Mouse (Mus musculus) midbrain, embryonic 12.5 days (tissue): ENCODE results near the gene Gpr35. TPM values are rescaled to one million over a fixed set of nuclear protein-coding genes. Genes with fewer than 3 reads are reported as not detected.
"Not testable (repeated sequence)": the region's sequence is repeated elsewhere in the genome, so short reads cannot be mapped to it uniquely, and the experiment has no call there.

Experiments
- ATAC-seq: fragments of 200-750 bp; cut with Nextera tagmentation; 2 replicates; pipeline ENCODE4 v1.8.0; 2017; ENCODE audit warnings: low read depth, moderate TSS enrichment, moderate library complexity; ENCODE audit not compliant: low FRiP score
- H3K27ac ChIP-seq: fragments of 300-500 bp; sonication (generic); replicated peaks from 2 replicates; pipeline ENCODE4 v1.5.1; 2016; ENCODE audit warnings: mild to moderate bottlenecking
- H3K27me3 ChIP-seq: fragments of 300-500 bp; sonication (generic); 2 replicates; pipeline ENCODE4 v1.6.1; 2016; ENCODE audit warnings: mild to moderate bottlenecking
- H3K36me3 ChIP-seq: fragments of 300-500 bp; sonication (generic); 2 replicates; pipeline ENCODE4 v1.6.1; 2016
- H3K4me1 ChIP-seq: fragments of 300-500 bp; sonication (generic); 2 replicates; pipeline ENCODE4 v1.6.1; 2016
- H3K4me2 ChIP-seq: fragments of 300-500 bp; sonication (generic); replicated peaks from 2 replicates; pipeline ENCODE4 v1.6.1; 2016; ENCODE audit warnings: mild to moderate bottlenecking, moderate library complexity
- H3K4me3 ChIP-seq: fragments of 300-500 bp; sonication (generic); 2 replicates; pipeline ENCODE4 v1.5.1; 2016; ENCODE audit warnings: mild to moderate bottlenecking
- H3K9ac ChIP-seq: fragments of 300-500 bp; sonication (generic); replicated peaks from 2 replicates; pipeline ENCODE4 v1.6.1; 2016; ENCODE audit warnings: mild to moderate bottlenecking, moderate library complexity
- H3K9me3 ChIP-seq: fragments of 300-500 bp; sonication (generic); 2 replicates; pipeline ENCODE4 v1.6.1; 2016; ENCODE audit warnings: mild to moderate bottlenecking
- WGBS: fragments of 180-500 bp; shearing (Covaris S2); methylation state at CpG from one replicate; pipeline ENCODE4 v1.1.7; 2016; 5-methylcytosine and 5-hydroxymethylcytosine counted together
- polyA plus RNA-seq: library from polyadenylated mRNA; unstranded; fragments of >200 nt; fragmentation: Nextera tagmentation; extraction: Ambion mirVana; gene quantifications from 2 replicates; pipeline ENCODE4 v1.2.1, GENCODE M21; 2016

The Gpr35 gene
- polyA plus RNA-seq, 1 experiment from 2014 or later: 0.27 TPM

DNA sequence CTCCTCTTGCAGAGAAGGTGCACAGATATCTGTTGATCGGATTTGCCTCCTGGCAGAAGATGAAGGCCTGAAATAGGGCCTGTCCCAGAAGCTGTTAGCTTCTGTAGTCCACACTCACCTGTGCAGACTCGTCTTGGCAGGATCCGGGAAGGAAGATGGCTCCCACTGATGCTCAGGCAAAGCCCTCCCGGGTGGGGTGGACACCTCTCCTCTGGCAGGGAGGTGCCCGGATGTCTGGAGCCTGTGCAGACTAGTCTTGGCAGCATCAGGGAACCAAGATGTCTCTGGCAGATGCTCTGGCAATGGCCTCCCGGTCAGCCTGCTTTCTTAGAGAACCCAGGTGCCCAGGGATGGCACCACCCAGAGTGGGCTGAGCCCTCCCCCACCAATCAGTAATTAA is 20.1 kb downstream of the Gpr35 start:
- not testable (repeated sequence) for H3K4me3 ChIP-seq, ATAC-seq, H3K4me2 ChIP-seq, H3K27me3 ChIP-seq, H3K36me3 ChIP-seq, H3K27ac ChIP-seq, H3K9me3 ChIP-seq, H3K4me1 ChIP-seq, H3K9ac ChIP-seq
- 85% methylated on average over 6 of the region's 6 CpGs for WGBS

DNA sequence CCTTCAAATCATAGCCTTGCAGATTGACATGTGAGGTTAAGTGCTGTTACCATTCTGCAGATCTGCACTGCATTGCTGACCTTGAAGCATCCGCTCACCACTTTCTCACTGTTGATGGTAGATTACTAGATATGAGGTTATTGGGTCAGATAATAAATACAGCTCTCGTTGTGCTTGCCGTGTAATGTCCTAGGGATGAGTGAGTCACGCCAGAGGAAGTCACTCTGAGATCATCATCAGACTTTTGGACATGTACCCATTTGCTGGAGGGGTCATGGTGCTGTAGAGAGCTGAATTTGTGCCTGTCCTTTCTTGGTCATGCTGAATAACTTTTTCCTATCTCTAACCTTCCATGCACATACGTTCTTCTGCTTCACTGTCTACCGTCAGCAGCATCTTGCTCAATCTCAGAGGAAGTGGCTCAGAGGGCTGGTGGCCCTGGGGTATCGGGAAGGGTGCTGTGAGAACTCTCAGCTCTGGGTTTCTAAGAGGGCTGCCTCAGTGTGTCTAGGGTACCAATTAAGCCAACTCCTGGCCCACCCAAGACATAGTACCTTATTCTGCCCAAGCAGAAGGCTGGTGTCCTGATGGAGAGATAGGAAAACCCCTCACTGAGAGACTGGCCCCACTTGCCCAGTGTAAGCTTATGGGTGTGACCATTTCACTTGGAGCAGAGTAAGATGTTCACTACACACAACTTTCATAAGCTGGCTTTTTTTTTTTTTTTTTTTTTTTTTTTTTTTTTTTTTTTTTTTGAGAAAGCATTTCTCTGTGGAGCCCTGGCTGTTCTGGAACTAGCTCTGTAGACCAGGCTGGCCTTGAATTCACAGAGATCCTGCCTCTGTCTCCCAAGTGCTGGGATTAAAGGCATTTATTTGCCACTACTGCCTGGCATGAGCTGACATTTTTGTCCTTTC is 21.5 kb downstream of the Gpr35 start:
- H3K4me3 ChIP-seq: no peak overlapping the region
- H3K4me1 ChIP-seq: no peaks in the 10 kb centered on the region
- no peak overlapping the region for H3K27ac ChIP-seq
- 89% methylated on average over 7 of the region's 7 CpGs for WGBS
- no peaks in the 10 kb centered on the region for H3K36me3 ChIP-seq
- H3K4me2 ChIP-seq: no peak overlapping the region
- no peaks in the 10 kb centered on the region for H3K9me3 ChIP-seq
- H3K9ac ChIP-seq: no peak overlapping the region
- no peaks in the 10 kb centered on the region for H3K27me3 ChIP-seq
- ATAC-seq: no peak

DNA sequence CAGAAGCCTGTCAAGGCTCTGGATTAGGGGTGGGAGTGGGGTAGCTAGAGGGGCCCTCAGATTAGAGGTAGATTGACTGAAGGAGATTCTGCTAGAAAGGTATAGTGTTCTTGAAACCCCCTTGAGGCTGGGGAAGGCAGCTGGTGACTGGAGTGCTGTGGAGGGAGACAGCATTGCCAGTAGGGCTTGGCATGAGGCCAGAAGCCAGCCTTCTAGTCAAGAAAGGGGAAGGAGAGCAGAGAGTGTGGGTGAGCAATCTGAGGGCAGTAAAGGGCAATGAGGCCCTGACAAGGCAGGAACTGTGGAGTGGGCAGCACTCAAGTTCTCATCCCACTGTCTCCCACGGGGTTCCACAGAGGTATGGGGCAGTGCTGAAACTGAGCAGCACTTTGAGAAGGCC is 22.2 kb downstream of the Gpr35 start:
- Histone ChIP-seq H3K9me3 (no peaks in the 10 kb centered on the region), H3K4me1 (no peaks in the 10 kb centered on the region), H3K27me3 (peaks cover 4% of the 10 kb centered on the region; the same call in 1 of the 2 replicates), H3K9ac (no peak overlapping the region), H3K4me2 (no peak overlapping the region), H3K4me3 (no peak overlapping the region), H3K36me3 (no peaks in the 10 kb centered on the region), H3K27ac (no peak overlapping the region)
- no peak for ATAC-seq
- 53% methylated on average over 1 of the region's 1 CpGs for WGBS

DNA sequence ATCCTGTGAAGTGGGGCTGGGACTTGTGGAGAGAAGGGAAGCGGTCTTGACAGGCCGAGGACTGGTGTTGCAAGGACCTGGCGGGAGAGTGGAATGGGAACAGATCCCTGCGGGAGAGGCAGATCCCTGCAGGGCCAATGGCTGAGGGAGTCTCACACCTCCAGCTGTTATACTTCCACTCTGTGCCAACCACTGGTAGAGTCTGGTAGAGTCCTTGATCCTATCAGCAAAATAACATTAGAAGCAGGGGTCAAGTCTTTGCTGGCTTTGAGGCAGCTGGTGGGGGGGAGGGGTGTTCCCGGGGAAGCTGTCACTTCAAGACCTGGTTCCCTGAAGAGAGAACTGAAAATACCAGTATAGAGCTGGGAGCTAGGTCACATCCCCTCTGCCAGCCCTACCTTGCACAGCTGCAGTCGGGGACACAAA is 25.5 kb downstream of the Gpr35 start:
- ATAC-seq: no peak
- 62% methylated on average over 6 of the region's 6 CpGs for WGBS
- peaks cover 7% of the 10 kb centered on the region; the same call in 1 of the 2 replicates for H3K27me3 ChIP-seq
- H3K4me1 ChIP-seq: peaks cover 2% of the 10 kb centered on the region; the same call in 1 of the 2 replicates
- H3K4me2 ChIP-seq: no peak overlapping the region
- H3K9me3 ChIP-seq: no peaks in the 10 kb centered on the region
- H3K36me3 ChIP-seq: no peaks in the 10 kb centered on the region
- no peak overlapping the region for H3K4me3 ChIP-seq
- H3K9ac ChIP-seq: no peak overlapping the region
- H3K27ac ChIP-seq: no peak overlapping the region

DNA sequence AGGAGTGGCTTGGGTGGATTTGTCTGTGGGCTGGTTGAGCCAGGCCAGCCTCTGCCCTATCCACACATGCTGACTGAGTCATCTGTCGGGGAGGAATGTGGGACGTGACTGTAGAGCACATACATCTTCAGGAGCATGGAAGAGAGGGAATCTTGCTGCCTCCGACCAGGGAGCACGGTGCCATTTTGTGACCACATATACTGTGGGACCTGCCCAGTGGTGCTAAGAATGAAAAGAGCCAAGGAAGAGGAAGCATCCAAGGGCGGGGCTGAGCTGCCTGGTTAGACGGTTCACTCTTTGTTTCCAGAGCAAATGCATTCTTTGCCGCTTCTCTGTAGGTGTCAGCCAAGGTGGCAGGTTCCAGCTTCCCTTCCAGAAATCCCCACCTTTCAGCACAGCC is 28.0 kb downstream of the Gpr35 start:
- peaks cover 7% of the 10 kb centered on the region; the same call in 1 of the 2 replicates for H3K27me3 ChIP-seq
- no peak overlapping the region for H3K9ac ChIP-seq
- H3K4me1 ChIP-seq: peaks cover 2% of the 10 kb centered on the region; the same call in 1 of the 2 replicates
- ATAC-seq: no peak
- no peak overlapping the region for H3K4me3 ChIP-seq
- no peaks in the 10 kb centered on the region for H3K9me3 ChIP-seq
- H3K4me2 ChIP-seq: no peak overlapping the region
- no peaks in the 10 kb centered on the region for H3K36me3 ChIP-seq
- no peak overlapping the region for H3K27ac ChIP-seq
- WGBS: 55% methylated on average over 7 of the region's 7 CpGs

DNA sequence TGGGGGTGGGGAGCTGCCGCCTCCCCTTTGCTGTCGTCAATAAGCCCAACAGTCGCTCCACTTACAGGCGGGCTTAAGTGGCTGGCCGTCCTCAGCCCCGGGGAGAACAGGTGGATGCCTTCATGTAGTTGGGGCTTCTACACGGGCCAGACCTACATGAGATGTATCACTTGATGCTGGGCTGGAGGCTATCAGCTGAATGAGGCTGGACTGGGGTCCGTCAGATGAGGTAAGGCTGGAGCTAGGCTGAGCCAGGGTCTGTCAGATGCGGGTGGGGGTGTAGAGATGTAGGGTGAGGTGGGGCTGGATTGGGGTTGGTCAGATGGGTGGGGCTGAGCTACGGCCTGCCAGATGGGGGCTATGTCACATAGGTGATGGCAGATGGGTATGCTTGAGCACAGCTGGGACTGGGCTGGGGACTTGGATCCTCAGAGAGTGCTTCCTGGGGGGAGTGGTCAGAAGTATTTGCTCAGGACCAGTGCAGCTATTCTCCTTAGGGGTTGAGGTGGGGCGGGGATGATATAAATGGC is 28.5 kb downstream of the Gpr35 start:
- Histone ChIP-seq H3K4me1 (peaks cover 2% of the 10 kb centered on the region; the same call in 1 of the 2 replicates), H3K27me3 (peaks cover 7% of the 10 kb centered on the region; the same call in 1 of the 2 replicates), H3K9ac (no peak overlapping the region), H3K4me2 (no peak overlapping the region), H3K27ac (no peak overlapping the region), H3K36me3 (no peaks in the 10 kb centered on the region), H3K9me3 (no peaks in the 10 kb centered on the region), H3K4me3 (no peak overlapping the region)
- 43% methylated on average over 11 of the region's 11 CpGs for WGBS
- ATAC-seq: no peak

DNA sequence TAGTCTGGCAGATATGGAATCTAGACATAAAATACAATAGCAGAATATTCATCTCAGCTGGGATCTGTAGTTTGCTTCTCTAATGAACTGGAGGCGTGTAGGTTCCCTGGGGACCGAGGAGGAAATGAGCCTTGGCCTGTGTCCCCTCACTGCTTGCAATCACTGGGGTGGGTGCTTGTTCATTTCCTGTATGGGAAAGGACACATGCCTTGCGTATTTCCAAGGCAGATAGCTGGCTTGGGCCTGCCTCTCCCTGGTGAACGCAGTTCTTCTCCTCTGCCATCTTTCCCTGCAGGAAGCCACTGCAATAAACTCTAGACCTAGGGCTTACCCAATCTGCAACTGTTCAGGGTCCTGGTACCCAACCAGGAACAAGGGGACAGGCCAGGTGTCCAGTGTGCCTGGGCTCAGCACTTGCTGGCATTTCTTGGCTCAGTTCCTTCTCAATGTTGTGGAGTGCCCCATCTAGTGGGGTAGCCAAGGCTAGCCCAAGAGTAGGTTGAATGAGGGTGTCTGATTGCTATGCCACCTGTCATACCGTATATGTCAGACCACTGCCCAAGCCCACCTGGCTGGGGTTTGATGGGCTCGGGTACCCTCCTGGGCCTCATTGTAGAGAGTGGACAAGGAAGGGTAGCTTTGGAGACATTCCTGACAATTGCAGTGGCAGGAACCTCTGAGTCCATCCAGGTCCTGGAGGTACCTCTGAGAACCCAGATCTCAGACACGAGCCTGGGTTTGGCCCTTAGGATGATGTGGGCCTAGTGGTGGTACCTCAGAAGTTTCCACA is 30.6 kb downstream of the Gpr35 start:
- peaks cover 2% of the 10 kb centered on the region; the same call in 1 of the 2 replicates for H3K4me1 ChIP-seq
- 80% methylated on average over 7 of the region's 7 CpGs for WGBS
- no peak for ATAC-seq
- peaks cover 7% of the 10 kb centered on the region; the same call in 1 of the 2 replicates for H3K27me3 ChIP-seq
- H3K36me3 ChIP-seq: no peaks in the 10 kb centered on the region
- no peak overlapping the region for H3K4me3 ChIP-seq
- H3K4me2 ChIP-seq: no peak overlapping the region
- H3K27ac ChIP-seq: no peak overlapping the region
- H3K9me3 ChIP-seq: no peaks in the 10 kb centered on the region
- H3K9ac ChIP-seq: no peak overlapping the region

DNA sequence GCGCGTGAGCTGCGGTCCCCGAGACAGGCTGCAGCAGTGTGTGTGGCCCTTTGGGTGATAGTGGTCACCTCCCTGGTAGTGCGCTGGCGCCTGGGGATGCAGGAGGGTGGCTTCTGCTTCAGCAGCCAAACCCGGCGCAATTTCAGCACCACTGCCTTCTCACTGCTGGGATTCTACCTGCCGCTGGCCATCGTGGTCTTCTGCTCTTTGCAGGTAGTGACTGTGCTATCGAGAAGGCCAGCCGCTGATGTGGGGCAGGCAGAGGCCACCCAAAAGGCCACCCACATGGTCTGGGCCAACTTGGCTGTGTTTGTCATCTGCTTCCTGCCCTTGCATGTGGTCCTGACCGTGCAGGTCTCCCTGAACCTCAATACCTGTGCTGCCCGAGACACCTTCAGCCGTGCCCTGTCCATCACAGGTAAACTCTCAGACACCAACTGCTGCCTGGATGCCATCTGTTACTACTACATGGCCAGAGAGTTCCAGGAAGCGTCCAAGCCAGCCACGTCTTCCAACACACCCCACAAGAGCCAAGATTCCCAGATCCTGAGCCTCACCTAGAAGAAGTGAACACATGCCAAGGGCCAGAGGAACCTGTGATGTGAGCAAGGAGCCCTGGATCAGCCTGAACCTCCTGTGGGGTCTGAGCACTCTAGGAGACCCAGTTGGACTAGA is 32.4 kb downstream of the Gpr35 start:
- Histone ChIP-seq H3K27me3 (0 out of 2 replicates have a peak, but pooled peaks cover under 1% of the 10 kb centered on the region), H3K9ac (no peak overlapping the region), H3K9me3 (no peaks in the 10 kb centered on the region), H3K27ac (no peak overlapping the region), H3K36me3 (no peaks in the 10 kb centered on the region), H3K4me2 (no peak overlapping the region), H3K4me1 (peaks cover 2% of the 10 kb centered on the region; the same call in 1 of the 2 replicates), H3K4me3 (no peak overlapping the region)
- ATAC-seq: no peak
- 91% methylated on average over 17 of the region's 17 CpGs for WGBS

DNA sequence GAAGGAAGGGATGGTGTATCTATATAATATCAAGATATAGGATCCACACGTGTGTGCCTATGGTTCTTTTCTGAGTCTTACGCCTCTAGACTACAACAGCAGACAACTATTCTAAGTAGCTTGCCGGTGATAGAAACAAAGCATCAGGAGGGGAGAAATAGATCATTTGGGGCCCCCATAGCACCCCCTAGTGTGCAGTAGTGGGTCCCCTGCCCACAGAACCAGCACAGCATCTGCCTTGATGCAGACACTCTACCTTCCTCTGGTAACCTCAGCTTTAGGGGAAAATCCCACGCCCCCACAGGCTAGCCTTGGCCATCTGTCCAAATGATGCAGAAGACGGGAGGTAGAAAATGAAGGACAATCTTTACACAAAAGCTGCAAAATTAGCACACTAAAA is 34.3 kb downstream of the Gpr35 start:
- Histone ChIP-seq H3K36me3 (no peaks in the 10 kb centered on the region), H3K27ac (no peak overlapping the region), H3K27me3 (no peaks in the 10 kb centered on the region), H3K4me2 (no peak overlapping the region), H3K9ac (no peak overlapping the region), H3K4me3 (no peak overlapping the region), H3K4me1 (no peaks in the 10 kb centered on the region), H3K9me3 (no peaks in the 10 kb centered on the region)
- WGBS: 89% methylated on average over 5 of the region's 5 CpGs
- no peak for ATAC-seq

DNA sequence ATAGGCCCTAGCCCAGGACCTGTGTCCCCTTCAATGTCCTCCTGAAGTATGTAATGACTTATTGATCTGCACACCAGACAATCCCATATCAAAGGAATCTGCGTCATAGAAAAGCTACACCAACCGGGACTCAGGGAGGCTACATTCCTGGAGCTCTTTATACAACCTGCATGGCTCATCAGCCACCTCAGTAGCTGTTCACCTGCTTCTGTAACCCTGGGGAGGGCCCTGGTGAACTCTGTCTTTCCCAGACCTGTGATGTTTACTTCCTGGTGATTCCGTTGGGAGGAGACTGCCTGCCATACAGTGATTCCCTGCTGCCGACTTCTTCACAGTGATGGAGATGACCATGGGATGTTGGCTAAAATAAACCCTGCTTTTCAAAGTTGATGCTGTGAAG is 38.2 kb downstream of the Gpr35 start:
- H3K4me1 ChIP-seq: no peaks in the 10 kb centered on the region
- H3K4me2 ChIP-seq: no peak overlapping the region
- WGBS: 82% methylated on average over 4 of the region's 4 CpGs
- no peaks in the 10 kb centered on the region for H3K9me3 ChIP-seq
- no peak for ATAC-seq
- H3K9ac ChIP-seq: no peak overlapping the region
- no peaks in the 10 kb centered on the region for H3K36me3 ChIP-seq
- no peaks in the 10 kb centered on the region for H3K27me3 ChIP-seq
- H3K27ac ChIP-seq: no peak overlapping the region
- H3K4me3 ChIP-seq: no peak overlapping the region

DNA sequence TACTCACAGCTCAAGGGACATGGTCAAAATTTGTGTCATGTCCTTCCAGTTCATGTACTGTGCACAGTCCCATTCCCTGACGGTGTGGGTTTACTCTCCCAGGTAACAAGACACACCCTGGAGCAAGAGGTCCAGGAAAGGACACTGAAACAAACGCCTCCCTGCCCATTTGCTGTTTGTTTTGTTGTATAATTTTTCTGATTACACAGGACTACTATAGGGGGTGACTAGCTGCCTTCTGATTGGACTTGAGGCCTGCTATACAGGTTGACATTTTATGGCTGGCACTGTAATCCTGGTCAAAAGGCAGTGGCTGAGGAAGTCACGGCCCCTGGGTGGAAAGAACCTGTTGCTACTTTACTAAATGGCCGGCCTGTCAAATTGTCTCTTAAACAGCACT is 39.2 kb downstream of the Gpr35 start:
- Histone ChIP-seq H3K27ac (no peak overlapping the region), H3K27me3 (no peaks in the 10 kb centered on the region), H3K4me2 (no peak overlapping the region), H3K4me1 (no peaks in the 10 kb centered on the region), H3K4me3 (no peak overlapping the region), H3K9ac (no peak overlapping the region), H3K36me3 (no peaks in the 10 kb centered on the region), H3K9me3 (no peaks in the 10 kb centered on the region)
- ATAC-seq: no peak
- 77% methylated on average over 4 of the region's 4 CpGs for WGBS
